Mouse (Mus musculus) MEL-GATA-1-ER (cell line): ENCODE results near the gene Fam184b.

ENCODE experiments used
- DNase-seq: peaks from one replicate; pipeline ENCODE4 v3.0.0-alpha.2; 2012; ENCODE audit warnings: low read depth; ENCODE audit errors: extremely low read depth

Gene Fam184b

GRCm38 (mm10) chr5:45599056-45599455 is 40.4 kb downstream of the Fam184b start:
- DNase-seq, result no peak

GRCm38 (mm10) chr5:45595363-45596039 is 43.9 kb downstream of the Fam184b start:
- no peak for DNase-seq

- DNase-seq, result no peak
Observed at GRCm38 (mm10) chr5:45593276-45593675, 46.1 kb downstream of the Fam184b start.

GRCm38 (mm10) chr5:45590094-45590493 is 49.3 kb downstream of the Fam184b start:
- DNase-seq, result no peak

- DNase-seq, result no peak
Observed at GRCm38 (mm10) chr5:45584601-45585000, 54.8 kb downstream of the Fam184b start.

GRCm38 (mm10) chr5:45580279-45580678 is 59.1 kb downstream of the Fam184b start:
- no peak for DNase-seq

GRCm38 (mm10) chr5:45577376-45577775 is 62.0 kb downstream of the Fam184b start:
- no peak for DNase-seq

- DNase-seq, result no peak
Observed at GRCm38 (mm10) chr5:45576716-45577115, 62.7 kb downstream of the Fam184b start.

GRCm38 (mm10) chr5:45572816-45573215 is 66.6 kb downstream of the Fam184b start:
- DNase-seq, result no peak

- no peak for DNase-seq
Observed at GRCm38 (mm10) chr5:45565829-45566228, 73.6 kb downstream of the Fam184b start.

- DNase-seq, result no peak
Observed at GRCm38 (mm10) chr5:45564054-45564453, 75.4 kb downstream of the Fam184b start.

- no peak for DNase-seq
Observed at GRCm38 (mm10) chr5:45549586-45549985, 89.8 kb downstream of the Fam184b start.

- DNase-seq, result no peak
Observed at GRCm38 (mm10) chr5:45543374-45543773, 96.0 kb downstream of the Fam184b start.

GRCm38 (mm10) chr5:45539502-45539901 is 99.9 kb downstream of the Fam184b start:
- no peak for DNase-seq

- DNase-seq, result no peak
Observed at GRCm38 (mm10) chr5:45535177-45535576, 104.2 kb downstream of the Fam184b start.

- DNase-seq, result peak; percentile 30
Observed at GRCm38 (mm10) chr5:45534319-45535098, 104.9 kb downstream of the Fam184b start.

- DNase-seq, result peak; percentile 63
Observed at GRCm38 (mm10) chr5:45529696-45530095, 109.7 kb downstream of the Fam184b start.

GRCm38 (mm10) chr5:45526338-45526737 is 113.1 kb downstream of the Fam184b start:
- DNase-seq, result no peak

GRCm38 (mm10) chr5:45525101-45525500 is 114.3 kb downstream of the Fam184b start:
- DNase-seq, result no peak

GRCm38 (mm10) chr5:45521601-45522000 is 117.8 kb downstream of the Fam184b start:
- no peak for DNase-seq

- no peak for DNase-seq
Observed at GRCm38 (mm10) chr5:45520809-45521110, 118.7 kb downstream of the Fam184b start.

GRCm38 (mm10) chr5:45519960-45520808 is 119.2 kb downstream of the Fam184b start, which contains the start of gene Med28:
Med28 (plus strand) TSS chr5:45520229.
- peak; percentile 86 for DNase-seq
